Mouse (Mus musculus) MEL (cell line): ENCODE data around the gene H2afj. TPM values are rescaled to one million over a fixed set of nuclear protein-coding genes. Genes with fewer than 3 reads are reported as not detected.

Source experiments
- DNase-seq: peaks from one replicate; pipeline ENCODE4 v3.0.0; 2011; ENCODE audit warnings: low read depth, low spot score
- H3K27ac ChIP-seq: 2 replicates; pipeline ENCODE4 v1.5.1; 2012; ENCODE audit warnings: low read depth, mild to moderate bottlenecking, control low read depth, low read length, moderate library complexity; ENCODE audit not compliant: control insufficient read depth
- H3K27me3 ChIP-seq, 2 experiments: fragments of 150-350 bp in 1 of 2; sonication (generic) in 1 of 2; 2 replicates each; pipeline ENCODE4 v1.6.1; 2012; ENCODE audit warnings: low read length in 2 of 2, mild to moderate bottlenecking in 2 of 2, improper control_type of control experiment in 1 of 2, moderate library complexity in 1 of 2; ENCODE audit not compliant: insufficient read depth in 2 of 2, control insufficient read depth in 1 of 2
- H3K36me3 ChIP-seq, 2 experiments: 2 replicates each; pipeline ENCODE4 v1.6.1; 2012 to 2014; ENCODE audit warnings: low read length in 2 of 2, improper control_type of control experiment in 1 of 2, inconsistent platforms in 1 of 2, mild to moderate bottlenecking in 1 of 2; ENCODE audit not compliant: insufficient read depth in 2 of 2, control insufficient read depth in 1 of 2
- H3K4me1 ChIP-seq, 2 experiments: fragments of 150-350 bp in 1 of 2; sonication (generic) in 1 of 2; 2 replicates each; pipeline ENCODE4 v1.6.1; 2012; ENCODE audit warnings: low read length in 2 of 2, improper control_type of control experiment in 1 of 2, mild to moderate bottlenecking in 1 of 2; ENCODE audit not compliant: insufficient read depth in 2 of 2, control insufficient read depth in 1 of 2
- H3K4me3 ChIP-seq, 2 experiments: fragments of 150-350 bp in 1 of 2; sonication (generic) in 1 of 2; 2 replicates each; pipeline ENCODE4 v1.5.1; 2012; ENCODE audit warnings: low read depth in 2 of 2, low read length in 2 of 2, mild to moderate bottlenecking in 2 of 2, moderate library complexity in 2 of 2, control low read depth in 1 of 2, improper control_type of control experiment in 1 of 2; ENCODE audit not compliant: control insufficient read depth in 1 of 2, insufficient read depth in 1 of 2
- H3K79me2 ChIP-seq: 2 replicates; pipeline ENCODE4 v1.6.1; 2012; ENCODE audit warnings: mild to moderate bottlenecking, low read length, moderate library complexity; ENCODE audit not compliant: control insufficient read depth, poor library complexity, insufficient read depth
- H3K9ac ChIP-seq: 2 replicates; pipeline ENCODE4 v1.6.1; 2012; ENCODE audit warnings: low read depth, mild to moderate bottlenecking, control low read depth, low read length, moderate library complexity; ENCODE audit not compliant: control insufficient read depth, poor library complexity, severe bottlenecking
- H3K9me3 ChIP-seq: fragments of 150-350 bp; sonication (generic); replicated peaks from 2 replicates; pipeline ENCODE4 v1.6.1; 2012; ENCODE audit warnings: mild to moderate bottlenecking, low read length, improper control_type of control experiment, moderate library complexity; ENCODE audit not compliant: insufficient read depth
- CHD1 ChIP-seq: IDR thresholded peaks from 2 replicates; pipeline ENCODE4 v1.6.1; 2012; ENCODE audit warnings: low read depth, mild to moderate bottlenecking, inconsistent platforms, low read length, improper control_type of control experiment
- E2F4 ChIP-seq: IDR thresholded peaks from 2 replicates; pipeline ENCODE4 v1.6.1; 2011; ENCODE audit warnings: low read depth, low read length, improper control_type of control experiment, borderline replicate concordance
- ETS1 ChIP-seq: IDR thresholded peaks from 2 replicates; pipeline ENCODE4 v1.6.1; 2012; ENCODE audit warnings: low read depth, mild to moderate bottlenecking, inconsistent platforms, low read length, improper control_type of control experiment, moderate library complexity
- GABPA ChIP-seq: IDR thresholded peaks from 2 replicates; pipeline ENCODE4 v1.6.1; 2012; ENCODE audit warnings: low read depth, mild to moderate bottlenecking, inconsistent platforms, low read length, improper control_type of control experiment, moderate library complexity
- HCFC1 ChIP-seq: IDR thresholded peaks from 2 replicates; pipeline ENCODE4 v1.6.1; 2012; ENCODE audit warnings: low read depth, mild to moderate bottlenecking, inconsistent platforms, low read length, improper control_type of control experiment, moderate library complexity
- JUND ChIP-seq: IDR thresholded peaks from 2 replicates; pipeline ENCODE4 v1.6.1; 2011; ENCODE audit warnings: low read depth, mild to moderate bottlenecking, improper control_type of control experiment, low read length
- KAT2A ChIP-seq: conservative IDR thresholded peaks from 2 replicates; pipeline ENCODE4 v1.6.1; 2012; ENCODE audit warnings: low read depth, low read length, improper control_type of control experiment, inconsistent platforms
- MYC ChIP-seq: IDR thresholded peaks from 2 replicates; pipeline ENCODE4 v1.6.1; 2011; ENCODE audit warnings: low read depth, mild to moderate bottlenecking, low read length, improper control_type of control experiment, moderate library complexity
- NELFE ChIP-seq: IDR thresholded peaks from 2 replicates; pipeline ENCODE4 v1.6.1; 2011; ENCODE audit warnings: low read depth, low read length, improper control_type of control experiment
- NRF1 ChIP-seq: IDR thresholded peaks from 2 replicates; pipeline ENCODE4 v1.6.1; 2014; ENCODE audit warnings: low read depth, mild to moderate bottlenecking, inconsistent platforms, low read length, improper control_type of control experiment, moderate library complexity; ENCODE audit not compliant: poor library complexity, insufficient read depth, severe bottlenecking
- POLR2A ChIP-seq, 2 experiments: IDR thresholded peaks; 2 replicates each; pipeline ENCODE4 v1.6.1; 2011 to 2012; ENCODE audit warnings: low read length in 2 of 2, mild to moderate bottlenecking in 2 of 2, control low read depth in 1 of 2, improper control_type of control experiment in 1 of 2, low read depth in 1 of 2, moderate library complexity in 1 of 2; ENCODE audit not compliant: control insufficient read depth in 1 of 2, insufficient read depth in 1 of 2, poor library complexity in 1 of 2
- POLR2AphosphoS5 ChIP-seq: IDR thresholded peaks from 2 replicates; pipeline ENCODE4 v1.6.1; 2012; ENCODE audit warnings: low read depth, borderline replicate concordance, mild to moderate bottlenecking, inconsistent platforms, low read length, moderate library complexity, mixed read lengths
- RAD21 ChIP-seq: IDR thresholded peaks from 2 replicates; pipeline ENCODE4 v1.6.1; 2011; ENCODE audit warnings: mild to moderate bottlenecking, low read depth, low read length, improper control_type of control experiment
- SIN3A ChIP-seq: IDR thresholded peaks from 2 replicates; pipeline ENCODE4 v1.6.1; 2012; ENCODE audit warnings: low read length, improper control_type of control experiment, inconsistent platforms
- TAL1 ChIP-seq: IDR thresholded peaks from 2 replicates; pipeline ENCODE4 v1.6.1; 2012; ENCODE audit warnings: mild to moderate bottlenecking, inconsistent platforms, low read length, moderate library complexity, mixed read lengths
- TBP ChIP-seq: IDR thresholded peaks from 2 replicates; pipeline ENCODE4 v1.8.0; 2011; ENCODE audit warnings: low read depth, low read length, improper control_type of control experiment
- TCF12 ChIP-seq: IDR thresholded peaks from 2 replicates; pipeline ENCODE4 v1.6.1; 2014; ENCODE audit warnings: low read depth, mild to moderate bottlenecking, inconsistent platforms, low read length, improper control_type of control experiment, moderate library complexity
- USF2 ChIP-seq, 2 experiments: IDR thresholded peaks; 2 replicates each; pipeline ENCODE4 v1.6.1; 2011 to 2012; ENCODE audit warnings: improper control_type of control experiment in 2 of 2, low read length in 2 of 2, borderline replicate concordance in 1 of 2, inconsistent platforms in 1 of 2, low read depth in 1 of 2, mild to moderate bottlenecking in 1 of 2; ENCODE audit not compliant: insufficient read depth in 1 of 2
- ZC3H11A ChIP-seq: IDR thresholded peaks from 2 replicates; pipeline ENCODE4 v1.6.1; 2012; ENCODE audit warnings: low read depth, mild to moderate bottlenecking, inconsistent platforms, low read length, improper control_type of control experiment
- ZMIZ1 ChIP-seq: IDR thresholded peaks from 2 replicates; pipeline ENCODE4 v1.6.1; 2012; ENCODE audit warnings: low read depth, mild to moderate bottlenecking, inconsistent platforms, low read length, improper control_type of control experiment, moderate library complexity
- polyA plus RNA-seq, 2 experiments: library from polyadenylated mRNA; stranded (reverse) in 1 of 2; unstranded in 1 of 2; fragments of >175 nt in 1 of 2; fragments of >200 nt in 1 of 2; gene quantifications; 2 replicates each; pipeline versions ENCODE4 v1.2.1 to v1.2.4; 2012; ENCODE audit warnings: low replicate concordance in 2 of 2, low read depth in 1 of 2; ENCODE audit not compliant: insufficient read length in 2 of 2, insufficient read depth in 1 of 2, missing spikeins in 1 of 2
- total RNA-seq: library from RNA; depleted of rRNA; stranded (reverse); fragments of 300-350 nt; gene quantifications from 2 replicates; pipeline ENCODE4 v1.2.3, GENCODE M21; 2012

H2afj gene
- total and polyA plus RNA-seq, 3 experiments: 111 to 176 TPM; not detected in 1

- Histone ChIP-seq H3K27ac (peak overlapping the region; percentile 86), H3K27me3 (no peaks in the 10 kb centered on the region), H3K4me1 (peaks cover 3% of the 10 kb centered on the region in 2 experiments; a peak in 3 of 4 replicates), H3K79me2 (peaks cover 24% of the 10 kb centered on the region), H3K36me3 (peaks cover 11% of the 10 kb centered on the region in 2 experiments), H3K4me3 (peak overlapping the region; percentile 70 to 95), H3K9me3 (no peaks in the 10 kb centered on the region), H3K9ac (peak overlapping the region; percentile 99)
- peak; percentile 54 for DNase-seq
- TF ChIP-seq SIN3A (no peak), TAL1 (no peak), POLR2AphosphoS5 (no peak), POLR2A (IDR thresholded peaks at IDR 0.05; ENCODE audit: control insufficient read depth in 1 of 2, insufficient read depth in 1 of 2, low read depth in 1 of 2, low read length in 2 of 2, poor library complexity in 1 of 2) (no peak; a peak in 1 of 4 replicates), MYC (no peak), ETS1 (0 out of 2 replicates have a peak, but pooled peaks have one; percentile 34)
Measured at GRCm38 (mm10) chr6:136827116-136827515, 19.1 kb downstream of the H2afj start.

- no peaks in the 10 kb centered on the region for H3K27me3 ChIP-seq
- peaks cover 3% of the 10 kb centered on the region in 2 experiments; a peak in 3 of 4 replicates for H3K4me1 ChIP-seq
- H3K9me3 ChIP-seq: no peaks in the 10 kb centered on the region
- peak within 1 kb of the TSS; percentile 99 for H3K9ac ChIP-seq
- TF ChIP-seq ZC3H11A (no peak), RAD21 (no peak), HCFC1 (no peak), NELFE (no peak), E2F4 (no peak), USF2 (IDR thresholded peaks at IDR 0.05; ENCODE audit: borderline replicate concordance in 1 of 2, insufficient read depth in 1 of 2, low read depth in 1 of 2, low read length in 2 of 2) (no peak), CHD1 (no peak; the same call in 1 of the 2 replicates), TBP (no peak), GABPA (no peak), TAL1 (no peak), ETS1 (no peak), KAT2A (no peak), NRF1 (no peak), JUND (no peak), TCF12 (no peak), ZMIZ1 (no peak)
- H3K36me3 ChIP-seq: peaks cover 11% of the 10 kb centered on the region in 2 experiments
- H3K27ac ChIP-seq: peak within 1 kb of the TSS; percentile 99
- H3K79me2 ChIP-seq: peaks cover 24% of the 10 kb centered on the region
- no peak for DNase-seq
- H3K4me3 ChIP-seq: peak within 1 kb of the TSS; percentile 79 to 95
Measured at GRCm38 (mm10) chr6:136827516-136827880, 19.5 kb downstream of the H2afj start, which contains the start of gene BC049715. Gene BC049715 (plus strand): TSS chr6:136827626.
